Mouse (Mus musculus) neural tube, postnatal 0 days (tissue): ENCODE measurements around the gene Mcu. TPM values are rescaled to one million over a fixed set of nuclear protein-coding genes. Genes with fewer than 3 reads are reported as not detected.

ENCODE experiments used
- polyA plus RNA-seq: library from polyadenylated mRNA; unstranded; fragments of >200 nt; fragmentation: Nextera tagmentation; extraction: Ambion mirVana; gene quantifications from 2 replicates; pipeline ENCODE4 v1.2.1, GENCODE M21; 2015

Gene Mcu
- 61.1 and 61.2 TPM in 2 replicates for polyA plus RNA-seq

GRCm38 (mm10) chr10:59616522-59616921 is at the start of gene Mcu:
Gene Mcu, minus strand, starts transcription at chr10:59616692.

GRCm38 (mm10) chr10:59615981-59616520 is 441 bp downstream of the Mcu start, which contains the start of gene Gm10322:
Gene Gm10322, plus strand, starts transcription at chr10:59616063.

DNA sequence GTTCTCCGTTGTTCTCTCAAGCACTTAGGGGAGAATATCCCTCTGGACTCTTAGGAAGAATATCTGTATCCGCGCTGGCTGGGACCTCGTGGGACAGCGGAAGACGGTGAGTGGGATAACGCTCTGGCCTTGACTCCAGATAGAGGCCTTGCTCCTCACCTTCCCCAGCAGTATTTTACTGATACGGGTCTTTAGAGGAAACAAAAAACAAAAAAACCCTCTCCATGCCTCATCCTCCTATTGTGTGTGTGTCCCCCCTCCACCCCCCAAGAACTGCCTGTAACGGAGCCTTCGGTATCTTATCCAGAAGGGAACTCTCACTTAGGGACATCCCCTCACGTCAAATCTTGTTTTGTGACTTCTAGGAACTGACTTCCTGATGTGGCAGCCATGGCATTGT is 174.8 kb downstream of the Mcu start, which contains the start of gene Oit3:
TSS of gene Oit3 (minus strand) at position 44 of the 400 bp plus-strand sequence.

GRCm38 (mm10) chr10:59402899-59403792 is 213.3 kb downstream of the Mcu start, which contains the start of gene Pla2g12b:
Gene Pla2g12b, plus strand, starts transcription at chr10:59403660.

Other genes with a start within 250 kb of the Mcu start
- 5.2 and 9.0 TPM in 2 replicates for gene Gm10273, start 221.1 kb downstream of the Mcu start, polyA plus RNA-seq
- gene Pla2g12b, start 213.0 kb downstream of the Mcu start, polyA plus RNA-seq, result not detected in 2 replicates
- 0.06 and 0.20 TPM in 2 replicates for gene Oit3, start 174.9 kb downstream of the Mcu start, polyA plus RNA-seq
- gene Gm10322, start 629 bp downstream of the Mcu start, polyA plus RNA-seq, result not detected in 2 replicates
- 71.0 and 80.4 TPM in 2 replicates for gene Micu1, start 85.8 kb upstream of the Mcu start, polyA plus RNA-seq